Mouse (Mus musculus): ENCODE results near the gene Egfl6. TPM values are rescaled to one million over a fixed set of nuclear protein-coding genes. Genes with fewer than 3 reads are reported as not detected.
"Not testable (repeated sequence)": the region's sequence is repeated elsewhere in the genome, so short reads cannot be mapped to it uniquely, and the experiment has no call there.

The Egfl6 gene
- polyA plus RNA-seq, 1 experiment, result 0.16 TPM

- no peaks in the 10 kb centered on the region for H3K4me1 ChIP-seq (ENCODE audit: control insufficient read depth, insufficient read depth, insufficient read length)
- H3K27ac ChIP-seq (ENCODE audit: insufficient read depth, low read length), result no peak overlapping the region
- no peak for DNase-seq (ENCODE audit: low read depth in 1 of 2, low spot score in 2 of 2)
- TF ChIP-seq POLR2A (IDR thresholded peaks at IDR 0.05; ENCODE audit: low read depth, low read length) (no peak), CTCF (IDR thresholded peaks at IDR 0.05; ENCODE audit: extremely low read depth, insufficient read depth, insufficient read length, insufficient replicate concordance) (no peak)
- no peaks in the 10 kb centered on the region for H3K27me3 ChIP-seq (ENCODE audit: control insufficient read depth, insufficient read depth, low read length)
- H3K36me3 ChIP-seq (ENCODE audit: control insufficient read depth, insufficient read depth, low read length), result no peaks in the 10 kb centered on the region
- no peak overlapping the region for H3K4me3 ChIP-seq (ENCODE audit: extremely low read depth, insufficient read depth, insufficient read length)
- 84% methylated on average over 5 of the region's 5 CpGs for WGBS
Measured at GRCm38 (mm10) chrX:166520782-166521181, 64.7 kb downstream of the Egfl6 start.

- H3K4me3 ChIP-seq (ENCODE audit: extremely low read depth, insufficient read depth, insufficient read length), result no peak within 1 kb of the TSS
- no peaks in the 10 kb centered on the region for H3K36me3 ChIP-seq (ENCODE audit: control insufficient read depth, insufficient read depth, low read length)
- no peak within 1 kb of the TSS for H3K27ac ChIP-seq (ENCODE audit: insufficient read depth, low read length)
- no peaks in the 10 kb centered on the region for H3K27me3 ChIP-seq (ENCODE audit: control insufficient read depth, insufficient read depth, low read length)
- DNase-seq (ENCODE audit: low read depth in 1 of 2, low spot score in 2 of 2), result no peak
- 86% methylated on average over 16 of the region's 16 CpGs for WGBS
- no peak for TF ChIP-seq CTCF (IDR thresholded peaks at IDR 0.05; ENCODE audit: extremely low read depth, insufficient read depth, insufficient read length, insufficient replicate concordance)
- TF ChIP-seq POLR2A (IDR thresholded peaks at IDR 0.05; ENCODE audit: low read depth, low read length), result no peak
- no peaks in the 10 kb centered on the region for H3K4me1 ChIP-seq (ENCODE audit: control insufficient read depth, insufficient read depth, insufficient read length)
Measured at GRCm38 (mm10) chrX:166518345-166518744, 67.2 kb downstream of the Egfl6 start, which contains the start of gene Tceanc. Gene Tceanc (minus strand): TSS chrX:166518567.

GRCm38 (mm10) chrX:166516631-166517030, 68.9 kb downstream of the Egfl6 start:
- H3K4me1 ChIP-seq (ENCODE audit: control insufficient read depth, insufficient read depth, insufficient read length), result no peaks in the 10 kb centered on the region
- 79% methylated on average over 1 of the region's 1 CpGs for WGBS
- H3K27ac ChIP-seq (ENCODE audit: insufficient read depth, low read length), result no peak overlapping the region
- TF ChIP-seq POLR2A (IDR thresholded peaks at IDR 0.05; ENCODE audit: low read depth, low read length) (no peak), CTCF (IDR thresholded peaks at IDR 0.05; ENCODE audit: extremely low read depth, insufficient read depth, insufficient read length, insufficient replicate concordance) (no peak)
- no peak overlapping the region for H3K4me3 ChIP-seq (ENCODE audit: extremely low read depth, insufficient read depth, insufficient read length)
- H3K36me3 ChIP-seq (ENCODE audit: control insufficient read depth, insufficient read depth, low read length), result no peaks in the 10 kb centered on the region
- no peaks in the 10 kb centered on the region for H3K27me3 ChIP-seq (ENCODE audit: control insufficient read depth, insufficient read depth, low read length)
- DNase-seq (ENCODE audit: low read depth in 1 of 2, low spot score in 2 of 2), result no peak

- no peaks in the 10 kb centered on the region for H3K4me1 ChIP-seq (ENCODE audit: control insufficient read depth, insufficient read depth, insufficient read length)
Measured at GRCm38 (mm10) chrX:166515923-166516322, 69.6 kb downstream of the Egfl6 start.

GRCm38 (mm10) chrX:166514035-166514434, 71.5 kb downstream of the Egfl6 start:
- not testable (repeated sequence) for H3K4me3 ChIP-seq (ENCODE audit: extremely low read depth, insufficient read depth, insufficient read length); H3K27ac ChIP-seq (ENCODE audit: insufficient read depth, low read length); DNase-seq (ENCODE audit: low read depth in 1 of 2, low spot score in 2 of 2); H3K27me3 ChIP-seq (ENCODE audit: control insufficient read depth, insufficient read depth, low read length); H3K36me3 ChIP-seq (ENCODE audit: control insufficient read depth, insufficient read depth, low read length); H3K4me1 ChIP-seq (ENCODE audit: control insufficient read depth, insufficient read depth, insufficient read length)
- 33% methylated on average over 12 of the region's 12 CpGs for WGBS

More at GRCm38 (mm10) chrX:166515923-166516322, 69.6 kb downstream of the Egfl6 start:
- Histone ChIP-seq H3K4me3 (ENCODE audit: extremely low read depth, insufficient read depth, insufficient read length) (no peak overlapping the region), H3K27ac (ENCODE audit: insufficient read depth, low read length) (no peak overlapping the region), H3K36me3 (ENCODE audit: control insufficient read depth, insufficient read depth, low read length) (no peaks in the 10 kb centered on the region), H3K27me3 (ENCODE audit: control insufficient read depth, insufficient read depth, low read length) (no peaks in the 10 kb centered on the region)
- DNase-seq (ENCODE audit: low read depth in 1 of 2, low spot score in 2 of 2), result no peak
- 79% methylated on average over 3 of the region's 3 CpGs for WGBS
- TF ChIP-seq CTCF (IDR thresholded peaks at IDR 0.05; ENCODE audit: extremely low read depth, insufficient read depth, insufficient read length, insufficient replicate concordance) (no peak), POLR2A (IDR thresholded peaks at IDR 0.05; ENCODE audit: low read depth, low read length) (no peak)

GRCm38 (mm10) chrX:166512071-166512470, 73.4 kb downstream of the Egfl6 start:
- WGBS, result 76% methylated on average over 4 of the region's 4 CpGs
- Histone ChIP-seq H3K36me3 (ENCODE audit: control insufficient read depth, insufficient read depth, low read length) (no peaks in the 10 kb centered on the region), H3K27ac (ENCODE audit: insufficient read depth, low read length) (no peak overlapping the region), H3K27me3 (ENCODE audit: control insufficient read depth, insufficient read depth, low read length) (no peaks in the 10 kb centered on the region), H3K4me1 (ENCODE audit: control insufficient read depth, insufficient read depth, insufficient read length) (no peaks in the 10 kb centered on the region), H3K4me3 (ENCODE audit: extremely low read depth, insufficient read depth, insufficient read length) (no peak overlapping the region)
- DNase-seq (ENCODE audit: low read depth in 1 of 2, low spot score in 2 of 2), result no peak
- TF ChIP-seq CTCF (IDR thresholded peaks at IDR 0.05; ENCODE audit: extremely low read depth, insufficient read depth, insufficient read length, insufficient replicate concordance) (no peak), POLR2A (IDR thresholded peaks at IDR 0.05; ENCODE audit: low read depth, low read length) (no peak)

- no peak for TF ChIP-seq CTCF (IDR thresholded peaks at IDR 0.05; ENCODE audit: extremely low read depth, insufficient read depth, insufficient read length, insufficient replicate concordance)
- no peak for TF ChIP-seq POLR2A (IDR thresholded peaks at IDR 0.05; ENCODE audit: low read depth, low read length)
- Histone ChIP-seq H3K27ac (ENCODE audit: insufficient read depth, low read length) (no peak overlapping the region), H3K4me1 (ENCODE audit: control insufficient read depth, insufficient read depth, insufficient read length) (no peaks in the 10 kb centered on the region), H3K4me3 (ENCODE audit: extremely low read depth, insufficient read depth, insufficient read length) (no peak overlapping the region; the same call in 1 of the 2 replicates), H3K36me3 (ENCODE audit: control insufficient read depth, insufficient read depth, low read length) (no peaks in the 10 kb centered on the region), H3K27me3 (ENCODE audit: control insufficient read depth, insufficient read depth, low read length) (no peaks in the 10 kb centered on the region)
- no peak for DNase-seq (ENCODE audit: low read depth in 1 of 2, low spot score in 2 of 2)
Measured at GRCm38 (mm10) chrX:166511107-166511506, 74.4 kb downstream of the Egfl6 start.

Data from spleen, adult 2 months (tissue).